Mouse (Mus musculus): Measurements from ENCODE around the gene Chchd6. TPM values are rescaled to one million over a fixed set of nuclear protein-coding genes. Genes with fewer than 3 reads are reported as not detected.
A peak's percentile ranks its signal among the peaks of the same experiment; 100 is the strongest.

Gene Chchd6
- total RNA-seq, 2 experiments from 2014 or later = 74.4 to 91.7 TPM

DNA sequence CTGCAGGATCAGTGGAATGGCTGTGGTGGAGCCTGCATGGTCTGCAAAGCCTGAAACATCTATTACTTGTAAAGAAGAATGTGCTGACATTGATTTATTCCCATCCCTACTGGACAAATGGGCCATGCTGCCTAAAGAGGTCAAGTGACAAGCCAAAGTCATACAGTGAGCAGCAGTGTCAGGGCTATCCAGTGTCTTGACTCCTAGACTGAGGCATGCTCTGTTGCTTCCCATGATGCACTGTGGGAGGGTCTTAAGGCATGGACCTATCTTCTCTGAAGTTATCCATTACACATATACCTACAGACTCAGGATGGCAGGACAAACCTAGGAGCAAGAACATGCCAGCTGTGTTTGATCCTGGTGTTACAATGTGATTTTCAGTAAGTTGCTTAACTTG is 175.3 kb downstream of the Chchd6 start:
- intact Hi-C loops (cut with DNase I) = no loop called here
- no peak for DNase-seq (ENCODE audit: low spot score in 2 of 2)

DNA sequence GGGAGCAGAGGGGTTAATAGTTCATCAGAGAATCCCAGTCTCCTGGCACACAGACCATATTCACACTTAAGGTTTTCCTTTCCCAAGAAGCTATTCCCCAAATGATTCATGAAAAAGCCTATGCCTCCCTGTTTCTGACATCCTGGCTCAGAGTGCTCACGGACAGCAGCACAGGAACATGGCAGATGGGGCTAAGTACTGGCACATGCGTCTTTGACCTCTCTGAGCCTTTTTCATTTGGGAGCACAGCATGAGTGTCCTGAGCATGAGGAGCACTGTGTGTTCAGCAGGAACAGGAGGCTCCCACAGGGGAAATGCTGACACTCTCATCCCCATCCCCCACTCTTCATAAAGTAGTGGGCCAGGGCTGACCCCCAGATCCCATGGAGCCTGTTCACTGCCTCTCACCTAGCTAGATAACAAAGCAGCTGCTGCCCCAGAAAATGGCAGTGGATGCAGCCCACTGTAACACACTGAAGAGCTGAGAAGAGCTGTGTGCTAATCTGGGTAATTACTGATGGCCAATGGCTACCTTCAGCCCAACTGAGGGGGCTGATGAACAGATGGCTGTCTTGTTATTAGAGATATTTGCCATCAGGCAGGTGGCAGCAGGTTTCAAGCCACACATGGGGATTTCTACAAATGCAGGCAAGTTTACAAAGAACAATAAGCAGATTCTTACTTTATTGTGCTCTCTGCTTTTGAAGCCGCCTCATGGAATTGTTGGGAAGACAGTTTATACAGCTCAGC is 176.2 kb downstream of the Chchd6 start:
- intact Hi-C loops (cut with DNase I) = no loop called here
- no peak for DNase-seq (ENCODE audit: low spot score in 2 of 2)

DNA sequence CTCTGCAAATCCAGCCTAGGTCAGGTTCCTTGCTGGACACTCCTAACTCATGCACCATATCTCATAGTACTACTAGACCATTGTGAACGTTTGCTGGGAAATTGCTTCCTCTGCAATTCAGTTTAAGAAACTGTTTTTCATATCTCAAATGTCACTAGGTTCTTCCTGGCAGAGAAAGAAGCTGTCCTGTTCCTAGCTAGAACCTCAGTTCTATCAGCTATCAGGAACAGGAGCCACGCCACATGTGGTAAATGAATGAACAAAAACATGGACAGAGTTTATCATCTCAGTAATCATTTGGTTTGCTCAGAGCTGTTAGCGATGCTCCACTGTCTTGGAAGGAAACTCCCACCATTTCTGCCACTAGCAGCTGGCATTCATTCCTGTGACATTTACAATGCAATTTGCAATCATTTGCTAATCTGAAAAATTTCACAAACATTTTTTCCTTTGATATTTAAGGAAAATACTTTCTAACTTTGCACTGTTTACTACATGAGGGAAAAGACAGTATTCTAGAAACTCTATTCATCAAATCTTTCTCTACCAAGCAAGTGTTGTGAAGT is 179.3 kb downstream of the Chchd6 start:
- DNase-seq (ENCODE audit: low spot score in 2 of 2) = no peak
- intact Hi-C loops (cut with DNase I) = no loop called here

DNA sequence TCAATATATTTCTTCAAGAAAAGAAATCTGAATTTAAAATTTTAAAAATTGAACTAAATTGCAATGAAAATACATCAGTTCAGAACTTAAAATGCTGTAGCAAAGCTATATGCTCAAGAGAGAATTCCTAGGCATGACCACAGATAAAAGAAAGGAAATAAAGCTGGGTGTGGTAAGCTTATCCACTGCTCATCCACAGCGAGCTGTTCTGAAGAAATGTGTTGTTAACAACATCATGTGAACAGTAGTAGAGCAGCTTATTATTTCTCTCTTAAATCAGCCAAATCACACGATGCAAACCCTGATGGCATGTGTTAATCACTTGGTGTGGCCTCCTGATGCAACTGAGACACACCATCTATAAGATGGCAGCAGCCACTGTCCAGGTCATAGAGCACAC is 180.4 kb downstream of the Chchd6 start:
- no peak for DNase-seq (ENCODE audit: low spot score in 2 of 2)
- intact Hi-C loops (cut with DNase I) = no loop called here

DNA sequence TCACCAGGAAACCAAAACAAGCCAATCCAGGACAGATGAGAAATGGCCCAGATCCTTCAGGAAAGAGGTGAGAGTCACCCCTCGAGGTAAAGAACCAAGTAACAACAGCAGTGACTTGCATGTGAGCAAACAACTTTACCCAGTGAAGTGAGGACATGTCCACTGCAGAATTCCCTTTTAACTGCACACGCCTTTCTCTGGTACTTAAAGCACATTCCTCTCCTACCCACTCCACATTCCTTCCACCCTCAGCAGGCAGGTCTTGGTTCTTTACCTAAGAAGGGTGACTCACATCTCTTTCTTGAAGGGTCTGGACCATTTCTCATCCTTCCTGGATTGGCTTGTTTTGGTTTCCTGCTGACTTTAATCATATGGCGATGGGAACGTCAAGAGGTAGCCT is 181.3 kb downstream of the Chchd6 start:
- no peak for DNase-seq (ENCODE audit: low spot score in 2 of 2)
- intact Hi-C loops (cut with DNase I) = no loop called here

DNA sequence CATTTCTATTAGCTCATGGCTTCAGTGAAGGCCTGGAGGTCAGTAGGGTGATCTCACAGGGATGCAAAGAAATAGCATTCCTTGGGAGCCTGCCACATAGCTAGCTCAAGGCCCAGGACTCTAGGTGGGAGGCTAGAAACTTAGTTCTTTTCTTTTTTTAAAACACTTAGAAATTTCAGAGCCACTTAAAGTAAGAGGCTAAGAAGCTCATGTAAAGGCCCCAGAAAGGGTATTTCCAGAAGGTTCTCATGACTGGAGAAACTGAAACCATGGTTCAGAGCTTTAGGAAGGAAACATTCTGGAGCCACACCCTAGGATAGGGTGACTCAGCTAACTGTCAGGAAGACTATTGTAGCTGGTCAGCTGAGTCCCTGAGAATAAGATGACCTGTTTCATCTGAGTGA is 182.0 kb downstream of the Chchd6 start:
- intact Hi-C loops (cut with DNase I) = no loop called here
- no peak for DNase-seq (ENCODE audit: low spot score in 2 of 2)

DNA sequence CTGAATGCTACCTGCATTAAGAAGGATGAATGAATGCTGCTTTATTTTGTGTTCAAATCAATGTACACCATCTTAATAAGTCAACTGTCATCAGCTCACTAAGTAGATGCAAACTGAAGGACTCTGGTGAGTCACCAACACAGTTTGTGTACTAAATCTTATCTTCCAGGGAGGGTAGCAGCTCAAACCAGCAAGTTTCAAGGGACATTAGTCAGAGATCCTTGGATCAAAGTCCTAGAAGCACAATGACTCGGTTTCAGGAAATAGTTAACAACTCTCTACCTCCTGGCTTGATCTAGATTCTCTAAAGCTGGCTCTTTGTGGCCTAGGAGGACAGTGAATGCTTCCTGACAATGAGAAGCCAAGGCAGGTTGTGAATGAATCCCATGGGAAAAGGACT is 182.9 kb downstream of the Chchd6 start:
- DNase-seq (ENCODE audit: low spot score in 2 of 2) = no peak
- intact Hi-C loops (cut with DNase I) = no loop called here

DNA sequence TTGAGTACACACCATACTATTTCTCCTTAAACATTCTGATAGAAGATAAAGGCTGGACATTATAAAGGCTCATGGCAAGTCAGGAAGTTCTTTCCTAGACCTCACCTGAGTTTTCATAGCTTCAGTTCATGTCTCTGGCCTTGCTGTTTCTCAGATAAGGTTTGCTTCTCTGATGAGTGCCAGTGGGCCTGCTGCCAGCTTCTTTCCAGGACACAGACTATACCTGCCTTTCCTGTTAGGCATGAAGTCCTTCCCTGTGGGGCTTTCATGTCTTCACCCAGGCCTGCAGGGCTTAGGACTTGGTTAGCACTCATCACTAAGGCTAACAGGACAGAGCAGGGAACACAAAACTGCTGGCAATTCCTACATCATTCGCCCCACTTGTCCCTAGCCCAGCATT is 186.4 kb downstream of the Chchd6 start:
- intact Hi-C loops (cut with DNase I) = no loop called here

DNA sequence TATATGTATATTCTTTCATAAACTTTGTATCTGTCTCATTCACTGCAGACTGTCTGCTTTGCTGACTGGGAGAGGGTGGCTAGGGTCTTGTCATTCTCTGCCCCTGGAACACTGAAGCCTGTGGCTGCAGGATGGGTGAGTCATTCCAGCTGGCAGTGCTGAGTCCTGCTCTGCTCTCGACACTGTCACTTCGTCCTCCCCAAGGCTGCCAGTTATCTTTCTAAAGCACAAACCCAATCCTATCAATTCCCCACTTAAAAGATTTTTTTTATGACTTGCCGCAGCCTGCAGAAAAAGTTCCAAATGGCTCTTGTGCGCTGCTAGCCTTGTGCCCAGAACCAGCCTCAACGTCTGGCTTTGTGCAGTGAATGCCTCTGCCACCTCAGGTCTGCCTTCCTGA is 187.2 kb downstream of the Chchd6 start:
- DNase-seq (ENCODE audit: low spot score in 2 of 2) = no peak
- intact Hi-C loops (cut with DNase I) = no loop called here

More for the DNA sequence above, 186.4 kb downstream of the Chchd6 start:
- no peak for DNase-seq (ENCODE audit: low spot score in 2 of 2)

DNA sequence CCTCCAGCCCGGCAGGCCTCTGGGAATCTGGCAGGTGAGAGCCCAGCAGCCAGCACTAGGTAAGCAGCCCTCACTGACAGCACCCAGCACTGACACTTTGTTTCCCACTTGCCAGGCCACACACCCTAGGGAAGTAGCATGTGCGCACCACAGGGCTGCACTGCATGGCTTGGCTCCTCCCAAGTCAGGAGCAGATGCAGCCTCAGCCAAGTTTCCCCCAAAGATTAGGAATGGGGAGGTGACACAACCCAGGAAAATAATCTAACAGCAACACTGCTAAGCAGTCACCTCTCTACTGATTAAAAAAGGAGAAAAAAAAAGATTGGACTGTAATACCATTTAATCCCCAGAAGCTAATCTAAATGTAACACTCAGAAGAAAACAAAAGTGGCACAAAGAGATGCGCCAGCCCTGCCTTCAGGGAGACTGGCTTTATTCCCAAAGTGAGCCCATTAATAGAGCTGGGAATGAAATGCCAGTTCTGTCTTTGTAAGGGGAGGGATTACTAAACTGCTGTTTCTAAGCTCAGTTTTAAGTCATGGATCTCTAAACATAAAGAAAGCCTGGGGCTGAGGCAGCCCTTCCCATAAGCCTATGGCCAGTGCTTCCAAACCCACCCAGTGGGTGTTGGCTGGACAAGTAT is 188.1 kb downstream of the Chchd6 start:
- DNase-seq (ENCODE audit: low spot score in 2 of 2) = no peak
- intact Hi-C loops (cut with DNase I) = no loop called here

DNA sequence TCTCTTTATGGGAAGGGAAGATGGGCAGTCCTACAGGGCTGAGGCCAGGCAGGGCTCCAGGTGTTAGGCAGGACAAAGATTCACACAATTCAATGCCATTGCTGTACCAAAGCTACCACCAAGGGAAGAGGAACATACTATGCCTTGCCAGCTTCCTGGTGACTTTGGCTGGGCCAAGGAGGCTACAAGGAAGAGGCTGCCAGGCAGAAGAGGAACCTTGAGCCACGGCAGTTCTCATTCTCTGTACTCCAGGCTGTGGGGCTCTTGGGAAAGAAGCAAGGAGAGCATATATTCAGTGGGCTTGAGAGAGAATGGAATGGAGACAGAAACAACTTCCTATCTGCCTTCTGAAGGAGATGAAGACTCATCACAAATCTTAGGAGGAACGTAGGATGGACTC is 190.5 kb downstream of the Chchd6 start:
- intact Hi-C loops (cut with DNase I) = no loop called here
- DNase-seq (ENCODE audit: low spot score in 2 of 2) = no peak

DNA sequence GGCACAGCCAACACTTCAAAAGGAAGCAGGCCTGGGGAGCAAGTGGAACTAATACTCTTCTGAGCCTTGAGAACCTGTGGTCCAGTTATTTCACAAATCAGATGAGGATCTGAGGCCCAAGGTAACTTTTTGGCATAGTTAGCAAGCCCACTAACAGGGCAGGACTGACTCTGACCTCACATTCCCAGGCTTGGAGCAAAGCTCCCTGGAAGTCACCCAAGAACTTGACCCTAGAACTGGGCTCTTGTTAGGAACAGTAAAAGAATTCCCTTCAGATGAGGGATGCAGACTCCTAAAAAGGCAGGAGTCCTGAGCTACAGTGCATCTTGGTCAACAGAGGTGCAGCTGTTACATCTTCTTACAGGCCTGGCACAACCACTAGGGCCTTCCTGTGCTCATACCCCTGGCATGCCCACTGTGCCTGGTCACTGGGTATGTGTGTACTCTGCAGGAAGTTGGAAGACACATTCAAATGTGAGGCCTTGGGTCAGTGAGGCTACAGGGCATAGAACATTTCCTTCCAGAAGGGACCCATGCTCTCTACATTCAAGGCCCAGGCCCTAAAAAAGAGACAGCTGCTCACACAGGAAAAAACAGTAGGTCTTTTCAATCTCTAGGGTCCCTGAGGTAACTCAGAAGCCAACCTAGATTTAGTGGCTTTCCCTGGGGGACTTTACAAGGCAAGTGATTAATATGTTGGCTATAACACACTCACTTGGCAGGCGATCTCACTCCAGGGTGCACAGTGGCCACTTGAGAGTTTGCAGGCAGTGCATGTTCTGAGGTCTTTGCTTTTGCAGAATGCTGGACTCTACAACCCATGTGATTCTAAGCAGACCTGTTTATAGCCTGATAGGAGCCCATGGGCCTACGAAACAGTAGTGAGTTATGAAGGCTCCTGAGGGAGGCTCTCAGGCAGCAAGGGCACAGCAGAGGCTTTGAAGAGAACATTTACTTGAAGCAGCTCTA is 191.9 kb downstream of the Chchd6 start:
- intact Hi-C loops (cut with DNase I) = no loop called here
- DNase-seq (ENCODE audit: low spot score in 2 of 2) = no peak

DNA sequence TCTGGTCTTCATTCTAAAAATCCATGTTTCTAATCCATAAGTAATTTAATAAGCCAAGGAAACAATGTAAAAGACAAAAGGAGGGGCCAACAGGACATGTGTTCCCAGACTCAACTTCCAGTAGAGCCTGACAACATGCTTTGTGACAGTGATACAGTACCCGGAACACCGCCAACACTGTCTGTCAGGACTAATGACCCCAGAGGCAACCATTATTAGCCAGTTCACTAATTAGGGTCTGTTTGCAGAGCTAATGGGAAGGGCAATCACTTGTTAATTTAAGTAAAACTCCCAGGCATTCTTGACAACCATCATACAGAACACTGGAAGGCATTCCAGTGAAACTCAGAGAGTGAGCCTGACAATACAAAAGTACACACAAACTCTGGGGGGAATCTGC is 193.0 kb downstream of the Chchd6 start:
- intact Hi-C loops (cut with DNase I) = no loop called here
- no peak for DNase-seq (ENCODE audit: low spot score in 2 of 2)

DNA sequence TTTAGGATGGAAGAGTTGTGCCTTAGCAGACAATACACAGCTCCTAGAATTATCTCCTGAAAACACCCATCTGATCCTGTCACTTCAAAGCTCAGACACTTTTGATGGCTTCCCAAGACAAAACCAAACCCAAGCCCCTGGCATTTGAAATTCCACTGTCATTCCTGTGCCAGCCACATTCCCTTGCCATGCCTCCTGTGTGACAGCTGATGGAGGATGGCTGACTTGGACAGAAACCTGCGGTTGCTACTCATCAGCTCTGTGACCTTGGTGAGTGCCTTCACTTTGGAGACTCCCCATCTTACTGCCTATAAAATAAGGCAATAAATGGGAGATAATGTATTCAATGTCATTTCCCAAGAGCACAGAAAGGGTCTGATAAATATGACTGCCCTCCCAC is 195.9 kb downstream of the Chchd6 start:
- no peak for DNase-seq (ENCODE audit: low spot score in 2 of 2)
- intact Hi-C loops (cut with DNase I) = no loop called here

DNA sequence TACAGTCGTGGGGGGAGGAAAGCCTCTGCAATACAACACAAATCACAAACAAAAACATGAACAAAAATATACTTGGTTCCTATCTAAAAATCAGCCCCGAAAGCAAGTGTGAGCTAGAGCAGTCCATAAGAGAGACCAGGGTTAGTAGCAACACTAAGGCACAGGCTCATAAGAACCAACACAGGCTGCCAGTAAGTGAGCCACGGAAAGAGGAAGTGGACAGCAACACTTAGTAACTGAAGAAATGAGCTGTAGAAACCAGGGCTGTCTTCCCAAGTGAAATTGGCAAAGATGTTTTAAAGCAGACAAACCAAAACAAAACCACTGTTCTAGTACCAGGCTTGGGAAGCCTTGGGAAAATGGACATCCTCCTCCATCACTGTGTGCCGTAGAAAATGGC is 197.5 kb downstream of the Chchd6 start:
- DNase-seq (ENCODE audit: low spot score in 2 of 2) = no peak
- intact Hi-C loops (cut with DNase I) = no loop called here

DNA sequence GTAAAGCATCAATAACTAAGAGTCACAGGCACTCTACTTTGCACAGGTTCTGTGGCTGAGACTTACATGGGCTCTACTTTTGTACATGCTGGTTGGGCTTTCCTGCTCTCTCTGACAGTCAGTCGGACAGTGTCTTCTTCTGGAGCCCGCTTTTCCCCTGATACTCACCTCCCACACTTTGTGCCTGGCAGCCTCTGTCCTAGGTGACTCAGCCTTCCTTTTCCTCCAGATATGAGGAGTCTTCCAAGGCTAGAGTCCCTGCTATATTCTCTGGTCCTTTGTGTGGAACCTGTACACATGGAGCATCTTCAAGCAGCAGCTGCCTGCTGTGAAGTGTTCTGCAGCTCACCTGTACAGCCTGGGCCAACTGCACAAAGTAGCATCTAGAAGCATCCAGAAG is 201.6 kb downstream of the Chchd6 start:
- DNase-seq (ENCODE audit: low spot score in 2 of 2) = peak in 1 of 2 experiments; percentile 8
- intact Hi-C loops (cut with DNase I) = no loop called here

DNA sequence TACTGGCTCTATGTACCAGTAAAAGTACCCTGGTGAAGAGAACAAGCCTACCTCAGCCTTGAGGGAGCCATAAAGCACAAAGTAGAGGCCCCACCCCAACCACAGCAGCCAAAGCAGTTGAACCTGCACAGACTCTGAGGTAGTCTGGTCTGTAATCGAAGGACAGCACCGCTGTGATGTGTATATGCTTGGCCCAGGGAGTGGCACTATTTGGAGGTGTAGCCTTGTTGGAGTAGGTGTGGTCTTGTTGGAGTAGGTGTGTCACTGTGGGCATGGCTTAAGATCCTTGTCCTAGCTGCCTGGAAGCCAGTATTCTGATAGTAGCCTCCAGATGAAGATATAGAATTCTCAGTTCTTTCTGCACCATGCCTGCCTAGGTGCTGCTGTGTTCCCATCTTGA is 203.2 kb downstream of the Chchd6 start:
- intact Hi-C loops (cut with DNase I) = no loop called here
- no peak for DNase-seq (ENCODE audit: low spot score in 2 of 2)

DNA sequence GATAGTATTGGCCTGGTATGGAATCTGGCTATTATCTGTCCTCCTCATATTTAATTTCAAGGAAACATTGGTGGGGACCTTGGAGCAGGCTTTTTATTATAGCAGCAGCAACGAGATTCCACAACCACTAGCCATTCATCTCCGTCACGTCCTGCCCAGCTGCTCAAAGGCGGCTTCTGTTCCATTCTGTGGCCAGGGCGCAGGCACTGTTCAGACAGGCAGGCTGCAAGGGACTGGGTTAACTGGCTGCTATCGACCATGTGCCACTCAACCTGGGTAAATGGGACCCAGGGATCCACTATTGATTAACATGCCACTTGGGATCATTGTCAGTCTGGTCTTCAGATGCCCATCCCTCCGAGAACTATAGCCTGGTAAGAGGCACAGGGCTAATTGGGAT is 205.7 kb downstream of the Chchd6 start:
- intact Hi-C loops (cut with DNase I) = no loop called here

DNA sequence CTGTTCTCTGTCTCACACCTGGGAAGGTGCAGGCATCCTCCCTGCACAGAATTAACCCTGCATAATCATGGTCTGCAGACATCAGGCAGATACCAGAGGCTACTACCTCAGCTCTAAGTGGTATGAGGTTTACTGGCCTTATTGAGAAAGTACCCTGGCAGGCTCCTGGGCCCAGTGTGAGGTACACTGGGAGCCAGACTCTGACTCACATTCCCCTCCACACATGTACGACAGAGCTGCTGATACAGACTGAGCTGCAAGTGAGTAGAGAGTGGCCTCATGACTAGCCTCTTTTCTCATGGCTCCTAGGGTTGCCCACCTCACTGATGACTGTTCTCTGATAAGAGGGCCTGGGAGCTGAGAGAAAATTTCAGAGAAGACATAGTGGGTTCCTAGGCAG is 208.5 kb downstream of the Chchd6 start:
- DNase-seq (ENCODE audit: low spot score in 2 of 2) = no peak
- intact Hi-C loops (cut with DNase I) = no loop called here

More for the DNA sequence above, 205.7 kb downstream of the Chchd6 start:
- DNase-seq (ENCODE audit: low spot score in 2 of 2) = no peak

DNA sequence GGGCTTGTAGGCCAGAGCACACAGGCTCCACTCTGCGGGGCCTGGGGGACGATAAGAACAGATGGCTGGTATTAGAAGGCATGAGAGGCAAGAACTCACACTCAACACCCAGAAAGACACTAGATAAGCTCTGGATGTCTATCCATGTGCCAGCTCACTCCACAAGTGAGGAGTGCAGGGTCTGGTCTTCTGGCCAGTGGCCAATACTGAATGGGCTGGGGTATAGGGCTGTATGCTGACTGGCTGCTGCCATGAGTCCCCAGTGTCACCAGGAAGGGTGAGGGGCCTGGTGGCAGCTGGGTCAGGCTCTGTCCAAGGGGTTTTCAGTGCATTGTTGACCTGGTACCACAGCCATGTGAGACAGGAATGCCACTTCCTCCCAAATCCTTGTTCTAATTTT is 210.8 kb downstream of the Chchd6 start:
- intact Hi-C loops (cut with DNase I) = no loop called here
- no peak for DNase-seq (ENCODE audit: low spot score in 2 of 2)
